Mouse (Mus musculus) G1E (cell line): ENCODE results near the gene Comtd1.

Experiments used
- CTCF ChIP-seq: IDR thresholded peaks from 2 replicates; pipeline ENCODE4 v1.5.1; 2012; ENCODE audit warnings: low read depth, low read length, inconsistent platforms, mixed read lengths
- GATA1 ChIP-seq: IDR thresholded peaks from 2 replicates; pipeline ENCODE4 v1.6.1; 2012; ENCODE audit warnings: borderline replicate concordance, low read length, inconsistent platforms, mixed read lengths
- GATA2 ChIP-seq: IDR thresholded peaks from 2 replicates; pipeline ENCODE4 v1.6.1; 2012; ENCODE audit warnings: low read depth, low read length, inconsistent platforms, borderline replicate concordance
- TAL1 ChIP-seq: conservative IDR thresholded peaks from 2 replicates; pipeline ENCODE4 v1.6.1; 2012; ENCODE audit warnings: low read depth, low read length, inconsistent platforms, mixed read lengths

DNA sequence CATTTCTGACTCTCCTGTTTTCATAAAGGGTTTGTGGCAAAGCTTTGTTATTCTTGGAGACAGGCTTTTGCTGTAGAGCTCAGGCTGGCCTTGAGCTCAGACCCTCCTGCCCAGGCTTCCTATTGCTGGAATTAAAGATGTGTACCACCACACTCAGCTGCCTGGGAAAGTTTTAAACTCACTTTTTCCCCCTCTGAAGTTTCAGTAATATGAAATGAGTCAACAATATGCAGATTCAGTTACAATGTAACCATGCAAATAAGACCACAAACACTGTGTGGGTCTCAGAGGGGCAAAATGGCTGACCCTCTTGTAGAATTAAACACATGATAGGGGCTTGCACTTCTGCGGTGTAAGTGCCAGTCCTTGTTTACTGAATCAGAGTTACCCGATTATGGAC lies 42.6 kb downstream of the Comtd1 start:
- no peak for TF ChIP-seq GATA1
- no peak for TF ChIP-seq CTCF
- no peak for TF ChIP-seq TAL1
- no peak for TF ChIP-seq GATA2
